Mouse (Mus musculus) thymus, adult 18-20 months (tissue): ENCODE data around the gene Plin3.
"Not testable (repeated sequence)": the region's sequence is repeated elsewhere in the genome, so short reads cannot be mapped to it uniquely, and the experiment has no call there.

Experiments used
- DNase-seq, 2 experiments: peaks; one replicate each; pipeline ENCODE4 v3.0.0; 2022; ENCODE audit warnings: mixed read lengths in 2 of 2

The Plin3 gene

DNA sequence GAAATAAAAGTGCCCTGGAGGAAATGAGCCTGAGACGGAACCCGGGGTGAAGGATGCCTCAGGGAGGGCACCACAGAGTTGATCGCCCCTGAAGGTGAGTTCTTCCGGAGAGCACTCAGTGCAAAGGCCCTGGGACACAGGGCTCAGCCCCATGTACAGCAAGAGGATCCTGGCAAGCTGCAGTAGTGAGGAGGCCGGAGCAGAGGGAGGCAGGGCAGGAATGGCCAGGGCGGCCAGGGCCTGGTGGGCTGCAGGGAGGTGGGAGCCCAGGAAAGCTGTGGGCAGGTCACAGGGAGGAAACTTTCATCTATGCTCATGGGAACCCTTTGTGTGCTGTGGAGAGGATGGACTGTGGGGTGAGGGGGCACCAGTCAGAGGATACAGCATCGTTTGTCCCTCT, 19.2 kb downstream of the Plin3 start:
- DNase-seq: no peak

DNA sequence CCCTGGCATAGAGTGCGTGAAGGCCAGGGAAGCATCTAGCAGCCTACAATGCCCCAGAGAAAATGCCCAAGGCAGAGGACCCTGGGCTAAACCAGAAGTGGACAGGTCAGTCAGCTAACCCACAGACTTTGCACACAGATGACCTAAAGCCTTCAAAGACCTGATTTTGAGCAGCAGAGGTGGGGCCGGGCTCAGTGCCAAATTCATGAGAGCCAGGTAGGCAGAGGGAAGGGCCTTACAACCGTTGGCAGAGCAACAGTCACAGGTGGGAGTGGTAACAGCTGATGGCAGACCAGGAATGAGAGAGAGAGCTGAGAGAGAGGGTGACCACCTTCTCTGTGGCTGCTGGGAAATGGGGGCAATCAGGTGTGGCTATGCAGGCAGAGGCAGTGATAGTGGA, 20.0 kb downstream of the Plin3 start:
- no peak for DNase-seq

DNA sequence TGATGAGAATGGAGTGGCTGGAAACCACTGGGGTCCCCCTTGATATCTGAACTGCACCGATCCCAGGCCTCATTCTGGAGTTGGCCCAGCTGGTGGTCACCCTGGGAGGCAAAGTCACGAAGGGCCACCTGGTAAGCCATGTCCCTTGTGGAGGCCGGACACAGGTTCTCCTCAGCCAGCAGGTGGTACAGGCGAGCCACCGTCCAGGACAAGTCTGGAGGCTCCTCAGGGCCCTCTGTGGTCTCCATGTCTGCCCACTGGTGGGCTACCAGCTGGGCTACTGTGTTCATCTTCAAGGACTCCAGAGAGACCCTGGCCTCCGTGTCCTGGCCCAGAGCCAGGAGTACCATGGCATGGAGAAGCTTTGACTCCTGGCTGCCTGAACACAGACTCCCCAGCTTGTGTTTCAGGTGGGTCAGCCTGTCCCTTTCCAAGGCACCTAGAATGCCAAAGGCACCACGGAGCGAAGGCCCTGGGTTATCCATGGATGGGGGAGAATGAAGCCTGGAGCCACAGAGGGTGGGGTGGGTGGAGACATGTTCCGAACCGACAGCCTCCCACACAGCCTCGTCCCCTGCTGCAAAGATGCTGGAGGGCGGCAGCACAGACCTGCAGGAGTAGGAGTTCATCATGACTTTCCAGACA, 20.9 kb downstream of the Plin3 start:
- no peak for DNase-seq

DNA sequence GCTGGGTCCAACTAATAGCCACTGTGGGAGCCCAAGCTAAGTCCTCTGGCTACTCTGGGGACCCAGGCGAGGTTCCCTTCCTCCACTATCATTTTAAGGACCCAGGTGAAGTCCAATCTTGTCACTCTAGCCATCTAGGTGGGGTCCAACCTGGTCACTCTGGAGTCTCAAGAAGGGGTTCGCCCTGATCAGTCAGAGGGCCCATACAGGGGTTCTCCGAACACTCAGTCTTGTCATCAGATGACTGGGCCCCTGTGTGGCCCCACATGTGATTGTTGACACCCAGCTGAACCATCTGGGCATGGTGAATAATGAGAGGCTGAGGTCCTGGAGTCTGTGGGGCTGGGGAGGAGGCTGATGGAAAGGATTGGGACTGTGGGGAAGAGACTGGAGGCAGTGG, 22.9 kb downstream of the Plin3 start:
- DNase-seq: no peak

DNA sequence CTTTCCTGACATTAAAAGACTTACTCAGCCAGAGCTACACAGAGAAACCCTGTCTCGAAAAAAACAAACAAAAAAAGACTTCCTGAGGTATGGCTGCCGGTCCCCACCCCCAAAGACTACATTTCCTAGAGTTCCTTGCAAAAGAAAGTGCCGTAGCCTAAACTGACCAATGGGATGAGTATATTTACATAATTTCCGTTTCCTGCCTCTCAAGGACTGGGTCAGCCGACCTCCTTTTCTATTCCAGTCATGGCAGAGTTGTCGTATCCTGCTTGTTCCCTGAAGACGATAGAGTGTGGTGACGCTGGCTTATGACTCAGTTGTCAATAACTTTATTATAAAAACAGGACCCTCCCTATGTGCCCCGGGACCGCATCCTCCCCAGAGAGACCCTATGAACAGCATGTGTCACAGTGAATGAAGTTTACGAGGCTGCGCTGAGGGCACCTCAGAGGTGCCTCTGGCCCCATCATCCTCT, 23.5 kb downstream of the Plin3 start:
- DNase-seq: peak in 1 of 2 experiments; percentile 68

DNA sequence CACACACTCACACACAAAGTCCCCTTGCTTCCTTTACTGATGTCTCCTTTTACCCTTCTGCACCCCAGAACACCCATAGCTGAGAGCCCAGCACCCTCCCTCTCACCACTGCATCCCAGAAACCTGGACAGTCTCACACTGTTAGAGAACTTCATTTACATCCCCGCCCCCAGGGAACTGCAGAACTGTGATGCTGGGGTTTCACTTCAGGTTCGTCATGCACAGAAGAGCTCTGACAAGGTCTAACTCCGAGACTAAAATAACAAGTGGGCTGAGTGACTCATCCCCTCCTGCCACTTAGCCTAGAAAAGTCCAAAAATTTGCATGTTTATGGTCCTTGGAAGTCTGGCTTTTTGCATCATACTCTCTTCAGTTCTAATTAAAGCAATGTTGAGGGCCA, 26.4 kb downstream of the Plin3 start:
- DNase-seq: no peak

DNA sequence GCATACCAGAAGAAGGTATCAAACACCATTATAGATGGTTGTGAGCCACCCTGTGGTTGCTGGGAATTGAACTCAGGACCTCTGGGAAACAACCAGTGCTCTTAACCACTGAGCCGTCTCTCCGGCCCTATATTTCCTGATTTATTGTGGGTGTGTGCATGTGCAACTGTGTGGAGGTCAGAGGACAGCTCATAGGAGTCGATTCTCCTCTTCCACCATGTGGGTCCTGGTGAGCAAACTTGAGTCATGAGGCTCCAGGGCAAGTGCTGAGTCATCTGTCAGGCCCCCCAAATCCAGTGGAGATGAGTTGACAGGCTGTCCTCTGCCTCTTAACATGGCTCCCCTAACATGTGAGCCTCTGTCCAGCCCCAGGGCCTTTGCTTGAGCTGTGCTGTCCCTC, 26.8 kb downstream of the Plin3 start:
- no peak for DNase-seq

DNA sequence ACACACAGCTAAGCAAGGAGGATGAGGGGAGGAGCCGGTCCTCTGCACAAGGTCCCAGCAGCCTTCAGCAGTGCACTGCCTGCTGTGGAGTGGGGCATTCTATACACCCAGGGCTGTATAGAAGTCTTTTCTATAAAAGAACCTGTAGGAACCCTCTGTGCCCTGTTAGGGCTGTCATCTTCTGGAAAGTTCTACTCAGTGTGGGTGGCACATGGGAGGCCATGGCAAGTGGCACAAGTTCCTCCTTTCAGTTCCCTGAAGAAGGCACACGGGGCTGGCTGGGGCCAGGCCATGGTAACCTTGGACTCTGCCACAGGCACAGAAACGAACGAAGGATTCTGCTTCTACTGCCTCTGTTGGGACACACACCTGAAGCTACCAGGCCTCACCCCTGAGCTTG, 27.7 kb downstream of the Plin3 start:
- no peak for DNase-seq

DNA sequence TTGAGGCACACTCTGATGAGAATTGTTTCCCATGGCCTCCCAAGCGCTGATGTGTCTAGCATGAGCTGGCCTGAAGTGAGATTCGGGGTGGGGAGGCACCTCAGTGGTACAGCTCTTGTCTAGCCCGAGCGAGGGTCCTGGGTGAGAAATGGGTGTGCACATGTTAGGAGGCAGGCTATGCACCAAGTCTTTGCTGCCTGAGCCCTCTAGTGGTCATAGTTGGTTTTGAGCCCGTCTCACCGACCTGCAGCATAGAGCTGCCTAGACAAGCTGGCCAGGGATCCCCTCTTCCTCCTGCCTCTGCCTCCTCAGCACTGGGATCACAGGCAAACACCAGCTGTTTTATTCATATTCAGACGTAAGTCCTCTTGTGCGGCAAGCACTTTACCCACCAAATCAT, 28.7 kb downstream of the Plin3 start:
- DNase-seq: peak; percentile 51 to 66

DNA sequence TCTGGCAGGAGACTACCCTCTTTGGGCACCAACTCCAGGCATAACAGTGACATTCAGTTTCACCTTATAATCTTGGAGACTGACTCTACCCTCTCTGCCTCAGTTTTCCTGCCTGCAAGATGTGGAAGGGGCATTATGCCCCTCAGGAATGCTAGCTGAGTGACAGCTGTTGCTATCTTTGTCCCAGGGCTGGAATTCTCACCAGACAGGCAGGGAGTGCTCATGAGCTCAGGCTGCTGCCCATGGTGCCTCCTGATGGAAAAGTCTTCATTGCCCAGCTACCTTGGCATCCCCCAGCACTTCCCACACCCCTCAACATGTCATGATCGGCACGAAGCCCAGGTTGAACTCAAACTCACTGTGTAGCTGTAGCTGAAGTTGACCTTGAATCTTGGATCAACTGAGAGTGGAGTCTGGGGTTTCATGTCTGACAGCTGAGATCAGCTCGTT, 30.0 kb downstream of the Plin3 start:
- DNase-seq: no peak

DNA sequence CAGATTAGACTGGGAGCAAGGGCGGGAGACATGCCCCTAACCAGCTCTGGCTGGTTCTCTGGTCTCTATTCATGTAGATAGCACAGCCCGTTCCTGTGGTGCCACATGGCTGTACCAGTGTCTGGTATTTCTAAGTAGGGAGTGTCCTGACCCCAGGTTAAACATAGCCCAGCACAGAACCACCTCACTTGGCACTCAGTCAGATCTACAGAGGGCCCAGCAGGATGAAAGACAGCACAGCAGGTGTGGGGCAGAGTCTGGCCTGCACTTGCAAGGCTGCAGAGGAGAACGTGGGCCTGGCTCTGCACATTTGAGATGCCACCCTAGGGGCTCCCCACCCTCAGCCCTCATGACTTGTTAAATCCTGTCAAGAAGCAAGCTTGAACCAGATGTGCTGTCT, 31.5 kb downstream of the Plin3 start:
- no peak for DNase-seq

DNA sequence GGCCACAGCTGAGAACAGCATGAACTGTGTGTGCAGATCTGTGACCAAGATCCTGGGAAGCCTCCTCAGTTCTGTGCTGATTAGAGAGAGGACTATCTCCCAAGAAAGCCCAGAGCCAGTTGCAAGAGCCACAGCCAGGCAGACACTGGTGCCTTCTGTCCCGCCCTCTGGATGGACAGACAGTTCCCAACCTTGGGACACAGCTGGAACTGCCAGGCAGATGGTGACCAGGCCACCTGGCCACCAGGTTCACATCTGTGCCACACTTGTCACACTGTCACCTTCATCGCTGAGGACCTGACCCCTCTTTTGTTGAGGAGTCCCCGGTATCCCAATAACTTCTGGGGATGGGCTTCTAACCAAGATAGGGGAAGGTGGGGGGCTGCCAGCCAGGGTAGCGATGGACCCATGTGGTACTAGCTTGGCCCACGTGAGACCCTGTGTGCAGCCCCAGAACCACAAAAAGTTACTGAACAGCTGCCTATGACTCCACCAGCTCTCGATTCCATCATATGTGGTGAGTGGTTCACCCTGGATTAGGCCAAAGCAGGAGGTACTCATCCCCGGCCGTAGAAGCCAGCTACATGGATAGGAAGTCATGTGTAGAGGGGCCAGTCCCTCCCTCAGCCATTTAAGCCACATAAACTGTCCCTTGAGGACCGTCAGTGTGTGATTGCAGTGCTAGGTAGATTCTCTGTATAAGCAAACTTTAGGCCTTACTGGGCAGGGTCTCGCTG, 33.2 kb downstream of the Plin3 start:
- no peak for DNase-seq

DNA sequence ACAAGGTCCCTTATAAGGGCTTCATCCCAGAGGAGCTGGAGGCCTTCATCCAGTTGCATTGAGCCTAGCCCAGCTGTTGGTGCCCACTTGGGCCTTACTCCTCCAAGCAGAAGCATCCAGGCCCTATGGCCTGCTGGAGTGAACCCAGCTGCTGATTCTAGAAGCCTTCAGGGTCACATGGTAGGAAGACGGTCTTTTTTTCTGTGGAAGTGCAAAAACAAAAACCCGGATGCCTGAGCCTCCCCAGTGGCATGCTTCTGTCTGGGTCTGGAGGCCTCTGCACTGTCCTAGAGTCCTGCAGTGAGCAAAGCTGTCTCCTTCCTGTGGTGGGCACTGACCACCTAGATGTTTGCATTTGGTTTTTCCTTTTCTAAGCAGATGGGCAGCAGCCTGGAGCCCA, 33.9 kb downstream of the Plin3 start:
- DNase-seq: not testable (repeated sequence)

DNA sequence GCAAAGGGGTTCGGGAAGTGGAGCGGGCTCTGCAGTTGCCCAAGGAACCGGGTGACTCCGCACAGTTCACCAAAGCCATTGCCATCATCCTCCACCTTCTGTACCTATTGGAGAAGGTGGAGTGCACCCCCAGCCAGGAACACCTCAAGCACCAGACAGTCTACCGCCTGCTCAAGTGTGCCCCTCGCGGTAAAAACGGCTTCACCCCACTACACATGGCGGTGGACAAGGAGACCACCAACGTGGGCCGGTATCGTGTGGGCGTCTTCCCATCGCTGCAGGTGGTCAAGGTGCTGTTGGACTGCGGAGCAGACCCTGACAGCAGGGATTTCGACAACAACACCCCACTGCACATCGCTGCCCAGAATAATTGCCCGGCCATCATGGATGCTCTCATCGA, 34.4 kb downstream of the Plin3 start:
- DNase-seq: not testable (repeated sequence)

DNA sequence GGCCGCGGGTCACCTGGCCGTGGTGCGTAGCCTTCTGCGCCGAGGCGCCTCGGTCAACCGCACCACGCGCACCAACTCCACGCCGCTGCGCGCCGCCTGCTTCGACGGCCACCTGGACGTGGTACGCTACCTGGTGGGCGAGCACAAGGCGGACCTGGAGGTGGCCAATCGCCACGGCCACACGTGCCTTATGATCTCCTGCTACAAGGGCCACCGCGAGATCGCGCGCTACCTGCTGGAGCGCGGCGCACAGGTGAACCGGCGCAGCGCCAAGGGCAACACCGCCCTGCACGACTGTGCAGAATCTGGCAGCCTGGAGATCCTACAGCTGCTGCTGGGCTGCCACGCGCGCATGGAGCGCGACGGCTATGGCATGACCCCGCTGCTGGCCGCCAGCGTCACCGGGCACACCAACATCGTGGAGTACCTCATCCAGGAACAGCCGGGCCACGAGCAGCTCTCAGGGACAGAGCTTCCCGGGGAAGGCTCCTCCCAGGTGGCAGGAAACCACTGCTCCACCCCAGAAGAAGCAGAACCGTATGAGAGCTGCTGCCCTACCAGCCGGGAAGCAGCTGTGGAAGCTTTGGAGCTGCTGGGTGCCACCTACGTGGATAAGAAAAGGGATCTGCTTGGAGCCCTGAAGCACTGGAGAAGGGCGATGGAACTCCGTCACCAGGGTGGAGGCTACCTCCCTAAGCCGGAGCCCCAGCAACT, 35.3 kb downstream of the Plin3 start:
- DNase-seq: peak in 1 of 2 experiments; percentile 36

DNA sequence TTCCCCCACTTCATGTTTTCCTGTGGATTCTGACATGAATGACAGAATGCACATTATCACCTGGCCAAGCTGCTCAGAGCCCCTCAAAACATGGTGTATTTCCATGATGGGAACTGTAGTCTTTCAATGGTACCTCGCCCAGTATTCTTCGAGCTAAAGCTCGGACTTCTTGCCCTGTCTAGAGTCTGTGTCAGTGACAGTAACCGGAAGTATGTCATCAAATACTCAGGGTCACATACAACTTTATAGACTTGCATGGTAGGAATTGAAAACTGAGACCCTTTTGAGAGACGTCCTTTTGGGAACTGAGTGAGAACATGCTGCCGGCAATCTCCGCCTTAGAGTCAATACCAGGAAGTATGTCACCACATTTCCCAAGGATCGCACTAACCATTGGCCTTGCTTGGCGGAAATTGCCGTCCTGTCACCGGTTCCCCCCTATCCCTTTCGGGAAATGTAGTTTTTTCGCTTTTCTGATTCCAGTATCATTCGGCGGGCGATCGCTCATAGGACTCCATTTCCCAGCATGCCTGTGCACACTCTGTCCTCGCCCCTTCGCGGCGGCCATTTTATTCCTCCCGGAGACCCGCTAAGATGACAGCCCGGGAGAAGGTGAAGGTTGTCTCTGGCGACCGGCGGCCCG, 36.3 kb downstream of the Plin3 start, which contains the start of gene Fem1a:
TSS of gene Fem1a (plus strand) at position 572 of the 643 bp plus-strand sequence.
- peak; percentile 89 to 95 for DNase-seq

DNA sequence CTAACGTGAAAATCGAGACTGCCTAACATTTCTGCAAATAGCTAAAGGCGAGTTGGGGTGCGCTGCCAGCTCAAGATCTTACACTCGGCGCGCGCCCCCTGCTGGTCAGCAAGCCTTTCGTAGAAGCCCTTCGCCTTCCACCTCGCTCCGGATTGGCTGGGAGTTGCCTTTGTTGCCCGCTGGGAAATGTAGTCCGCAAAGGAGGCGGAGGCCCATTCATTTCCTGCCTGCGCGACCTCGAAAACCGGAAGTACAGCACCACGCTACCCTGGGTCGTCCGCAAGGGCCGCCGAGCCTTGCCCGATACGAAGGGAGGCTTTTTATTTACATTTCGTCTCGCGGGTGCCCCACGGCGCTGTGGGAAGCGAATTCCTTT, 36.8 kb downstream of the Plin3 start:
- peak; percentile 95 to 97 for DNase-seq

DNA sequence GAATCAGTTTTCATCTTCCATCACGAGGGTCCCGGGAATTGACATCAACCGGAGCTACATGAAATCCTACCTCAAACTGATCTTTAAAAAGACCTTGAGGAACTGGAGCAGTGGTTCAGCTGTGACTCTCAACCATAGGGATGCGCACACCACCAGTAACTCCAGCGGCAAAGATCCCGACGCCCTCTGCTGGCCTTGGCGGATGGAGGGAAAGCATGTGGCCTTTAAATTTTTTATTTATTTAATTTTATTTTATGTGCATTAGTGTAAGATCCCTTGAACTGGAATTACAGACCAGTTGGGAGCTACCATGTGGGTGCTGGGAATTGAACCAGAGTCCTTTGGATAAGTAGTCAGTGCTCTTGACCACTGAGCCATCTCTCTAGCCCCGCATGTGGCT, 37.2 kb downstream of the Plin3 start:
- DNase-seq: peak in 1 of 2 experiments; percentile 55

DNA sequence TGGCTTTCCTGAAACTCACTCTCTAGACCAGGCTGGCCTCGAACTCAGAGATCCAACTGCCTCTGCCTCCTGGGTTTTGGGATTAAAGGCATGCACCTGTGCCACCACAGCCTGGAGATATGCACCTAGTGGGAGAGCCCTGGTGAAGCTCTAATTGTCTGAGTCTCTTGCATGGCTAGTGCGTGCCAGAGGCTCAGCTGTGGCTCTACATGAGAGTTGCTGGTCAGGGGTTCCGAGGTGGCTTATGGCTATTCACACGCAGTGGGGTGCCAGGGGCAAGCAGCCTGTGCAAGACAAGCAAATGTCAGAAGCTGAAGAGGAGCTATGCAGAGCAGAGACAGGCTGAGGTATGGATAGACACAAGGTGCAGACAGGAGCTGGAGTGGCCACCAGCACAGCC, 38.0 kb downstream of the Plin3 start:
- no peak for DNase-seq

DNA sequence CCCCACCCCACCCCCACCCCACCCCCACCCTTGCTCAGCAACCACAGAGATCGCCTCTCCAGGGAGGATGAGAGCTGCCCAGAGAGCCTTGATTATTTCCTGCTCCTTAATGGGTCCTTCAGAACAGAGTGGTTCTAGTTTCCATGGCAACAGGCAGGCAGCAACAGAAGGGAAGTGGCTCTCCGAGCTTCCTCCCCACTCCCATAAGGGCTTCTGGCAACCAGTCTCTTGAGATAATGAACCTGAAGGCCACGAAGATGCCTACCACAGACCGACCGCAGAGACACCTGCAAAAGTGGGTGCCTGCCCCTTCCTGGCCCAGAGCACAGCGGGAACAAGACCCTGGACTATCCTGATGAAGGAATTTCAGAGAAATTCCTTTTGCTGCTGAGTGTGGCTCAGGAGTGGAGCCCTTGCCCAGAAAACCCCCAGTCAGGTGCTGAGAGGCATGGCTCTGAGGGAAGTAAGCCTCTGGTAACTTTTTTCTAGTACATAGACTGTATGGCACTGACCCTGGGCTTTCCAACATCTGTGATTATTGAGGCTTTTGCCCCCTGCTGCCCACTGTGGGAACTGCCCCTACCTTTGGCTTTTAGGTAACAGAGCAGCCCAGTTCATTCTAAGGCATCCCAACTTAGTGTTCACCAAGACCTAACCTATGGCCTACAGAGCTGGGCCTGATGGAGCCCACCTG, 41.4 kb downstream of the Plin3 start:
- DNase-seq: peak in 1 of 2 experiments; percentile 37

DNA sequence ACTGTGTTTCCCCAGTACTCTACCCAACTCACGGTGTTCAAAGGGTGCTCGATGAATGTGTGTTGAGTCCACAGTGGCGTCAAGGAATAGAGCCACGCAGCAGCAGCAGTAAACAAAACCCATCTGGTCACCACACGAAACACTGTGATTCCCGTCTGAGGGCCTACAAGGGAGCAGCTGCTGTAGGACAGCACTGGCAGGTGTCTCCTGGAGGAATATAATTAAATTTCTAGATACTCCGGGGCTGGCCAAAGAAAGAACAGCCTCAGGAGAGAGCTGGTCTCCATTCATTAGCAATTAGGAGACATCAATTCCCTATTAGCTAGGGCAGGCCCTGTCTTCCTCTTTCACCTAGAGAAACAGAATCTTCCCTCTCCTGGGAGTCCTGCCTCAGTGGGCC, 47.1 kb downstream of the Plin3 start:
- DNase-seq: no peak
